16 mouse cellular contexts compared by ENCODE assay signal in genomic region chr4:137927136-137927535, GRCm38 (mm10).
DNase-seq lines count a peak whose midpoint lies in the region; ATAC-seq lines count a peak whose summit lies in the region.
"Had no signal": no experiment of that assay in that cellular context is flagged by ENCODE, and none has a peak within 500 bp of the region (broad histone marks: within the 10 kb centered on the region; RNA-seq: fewer than 3 reads in every experiment).

No protein-coding gene starts in this region.

- H3K27ac ChIP-seq in heart, embryonic 10.5 days, result peak overlapping the region; percentile 84; the same call in 1 of the 2 replicates
- H3K27ac ChIP-seq in liver, embryonic 13.5 days, result peak overlapping the region; percentile 97
- H3K27ac ChIP-seq: forebrain, embryonic 15.5 days; limb, embryonic 15.5 days; neural tube, embryonic 12.5 days had no signal

- H3K4me1 ChIP-seq in heart, embryonic 10.5 days, result peaks cover 61% of the 10 kb centered on the region
- peaks cover 60% of the 10 kb centered on the region for H3K4me1 ChIP-seq in liver, embryonic 13.5 days (replicated peaks)

- no peaks in the 10 kb centered on the region for H3K27me3 ChIP-seq in heart, embryonic 10.5 days (ENCODE audit: insufficient read depth, poor library complexity, severe bottlenecking)
- H3K27me3 ChIP-seq in liver, embryonic 13.5 days, result no peaks in the 10 kb centered on the region
- H3K27me3 ChIP-seq: forebrain, embryonic 15.5 days; limb, embryonic 15.5 days; neural tube, embryonic 12.5 days had no signal

- 75% methylated on average over 7 of the region's 7 CpGs for WGBS in heart, embryonic 10.5 days
- WGBS in liver, embryonic 13.5 days (ENCODE audit: insufficient replicate concordance), result 85% methylated on average over 7 of the region's 7 CpGs

- no peak overlapping the region for H3K4me2 ChIP-seq in liver, embryonic 13.5 days
- H3K4me2 ChIP-seq: forebrain, embryonic 15.5 days; limb, embryonic 15.5 days; neural tube, embryonic 12.5 days had no signal

- peaks cover 41% of the 10 kb centered on the region for H3K36me3 ChIP-seq in heart, embryonic 10.5 days
- peaks cover 24% of the 10 kb centered on the region for H3K36me3 ChIP-seq in liver, embryonic 13.5 days
- H3K36me3 ChIP-seq: forebrain, embryonic 15.5 days had no signal

- H3K4me3 ChIP-seq in heart, embryonic 10.5 days, result no peak overlapping the region
- no peak overlapping the region for H3K4me3 ChIP-seq in liver, embryonic 13.5 days (replicated peaks)
- H3K4me3 ChIP-seq: forebrain, embryonic 15.5 days; limb, embryonic 15.5 days; neural tube, embryonic 12.5 days had no signal

- ATAC-seq in liver, embryonic 13.5 days (ENCODE audit: low read depth), result no peak
- ATAC-seq: forebrain, embryonic 15.5 days; hindbrain, embryonic 16.5 days had no signal

- H3K9me3 ChIP-seq in heart, embryonic 10.5 days, result no peaks in the 10 kb centered on the region
- no peaks in the 10 kb centered on the region for H3K9me3 ChIP-seq in liver, embryonic 13.5 days (replicated peaks)
- H3K9me3 ChIP-seq: forebrain, embryonic 15.5 days; limb, embryonic 15.5 days; neural tube, embryonic 12.5 days had no signal

- DNase-seq in heart, embryonic 10.5 days (ENCODE audit: low spot score), result no peak
- no peak for DNase-seq in heart, adult 18-20 months
- DNase-seq in kidney, postnatal 14 days, result peak; percentile 24
- no peak for DNase-seq in kidney, postnatal 4 days
- peak; percentile 80 for DNase-seq in adrenal gland, postnatal 14 days
- DNase-seq in liver, embryonic 13.5 days, result no peak
- no peak for DNase-seq in layer of hippocampus, postnatal 10 days (ENCODE audit: low spot score in 2 of 2)
- no peak for DNase-seq in c-Kit-positive CD71-positive TER-119-positive erythroid progenitor cells, embryonic 14.5 days (ENCODE audit: low spot score)
- DNase-seq: cerebellum, adult 18-20 months; cerebellum, postnatal 36 days; kidney, adult 9 months; right cerebral cortex, postnatal 14 days had no signal

- 0 out of 2 replicates have a peak overlapping the region, but pooled peaks have one; percentile 56 for H3K9ac ChIP-seq in liver, embryonic 13.5 days
- H3K9ac ChIP-seq: forebrain, embryonic 15.5 days; limb, embryonic 15.5 days; neural tube, embryonic 12.5 days had no signal

Comparison
In these comparisons a context has a peak if more than half of its experiments do, and no peak if none do; other contexts are left out.
1. DNase-seq: peak in kidney, postnatal 14 days (single experiment) and adrenal gland, postnatal 14 days (single experiment); none in heart, embryonic 10.5 days (single experiment), heart, adult 18-20 months (0 of 2), kidney, postnatal 4 days (0 of 2), liver, embryonic 13.5 days (single experiment), layer of hippocampus, postnatal 10 days (0 of 2) and c-Kit-positive CD71-positive TER-119-positive erythroid progenitor cells, embryonic 14.5 days (single experiment).